Mouse (Mus musculus): ENCODE data around the gene Calhm2.
"Not testable (repeated sequence)": the region's sequence is repeated elsewhere in the genome, so short reads cannot be mapped to it uniquely, and the experiment has no call there.

The Calhm2 gene

GRCm38 (mm10) chr19:47151332-47152061 is 13.4 kb upstream of the Calhm2 start:
- DNase-seq (ENCODE audit: low read depth, low spot score) = no peak

GRCm38 (mm10) chr19:47149854-47150253 is 11.8 kb upstream of the Calhm2 start:
- no peak for DNase-seq (ENCODE audit: low read depth, low spot score)

- no peak for DNase-seq (ENCODE audit: low read depth, low spot score)
Measured at GRCm38 (mm10) chr19:47148267-47148847, 10.3 kb upstream of the Calhm2 start.

- DNase-seq (ENCODE audit: low read depth, low spot score) = no peak
Measured at GRCm38 (mm10) chr19:47144154-47144553, 6.1 kb upstream of the Calhm2 start, which contains the start of gene Calhm1. Gene Calhm1, minus strand, starts transcription at chr19:47144254.

GRCm38 (mm10) chr19:47142438-47142837 is 4.3 kb upstream of the Calhm2 start:
- DNase-seq (ENCODE audit: low read depth, low spot score) = no peak

- DNase-seq (ENCODE audit: low read depth, low spot score) = not testable (repeated sequence)
Measured at GRCm38 (mm10) chr19:47139611-47140010, 1.5 kb upstream of the Calhm2 start.

GRCm38 (mm10) chr19:47137051-47137581 is 978 bp downstream of the Calhm2 start:
- no peak for DNase-seq (ENCODE audit: low read depth, low spot score)

- DNase-seq (ENCODE audit: low read depth, low spot score) = no peak
Measured at GRCm38 (mm10) chr19:47136170-47136569, 1.9 kb downstream of the Calhm2 start.

- no peak for DNase-seq (ENCODE audit: low read depth, low spot score)
Measured at GRCm38 (mm10) chr19:47135568-47135967, 2.5 kb downstream of the Calhm2 start.

GRCm38 (mm10) chr19:47133161-47133560 is 4.9 kb downstream of the Calhm2 start:
- no peak for DNase-seq (ENCODE audit: low read depth, low spot score)

GRCm38 (mm10) chr19:47130551-47131125 is 7.5 kb downstream of the Calhm2 start:
- no peak for DNase-seq (ENCODE audit: low read depth, low spot score)

GRCm38 (mm10) chr19:47128835-47129234 is 9.3 kb downstream of the Calhm2 start:
- DNase-seq (ENCODE audit: low read depth, low spot score) = no peak

GRCm38 (mm10) chr19:47128164-47128563 is 9.9 kb downstream of the Calhm2 start:
- DNase-seq (ENCODE audit: low read depth, low spot score) = no peak

GRCm38 (mm10) chr19:47122802-47123201 is 15.3 kb downstream of the Calhm2 start:
- DNase-seq (ENCODE audit: low read depth, low spot score) = no peak

- DNase-seq (ENCODE audit: low read depth, low spot score) = no peak
Measured at GRCm38 (mm10) chr19:47121054-47121453, 17.0 kb downstream of the Calhm2 start.

- DNase-seq (ENCODE audit: low read depth, low spot score) = no peak
Measured at GRCm38 (mm10) chr19:47118634-47119033, 19.5 kb downstream of the Calhm2 start.

- DNase-seq (ENCODE audit: low read depth, low spot score) = no peak
Measured at GRCm38 (mm10) chr19:47104641-47105271, 33.3 kb downstream of the Calhm2 start.

- DNase-seq (ENCODE audit: low read depth, low spot score) = no peak
Measured at GRCm38 (mm10) chr19:47101080-47101479, 37.0 kb downstream of the Calhm2 start.

- peak; percentile 92 for DNase-seq (ENCODE audit: low read depth, low spot score)
Measured at GRCm38 (mm10) chr19:47090550-47091156, 47.4 kb downstream of the Calhm2 start, which contains the start of the genes Usmg5 and Pdcd11. Gene Usmg5, minus strand, starts transcription at chr19:47090647. Gene Pdcd11, plus strand, starts transcription at chr19:47090768.

- DNase-seq (ENCODE audit: low read depth, low spot score) = no peak
Measured at GRCm38 (mm10) chr19:47089718-47090525, 48.2 kb downstream of the Calhm2 start.

- no peak for DNase-seq (ENCODE audit: low read depth, low spot score)
Measured at GRCm38 (mm10) chr19:47088226-47088625, 49.9 kb downstream of the Calhm2 start.
